Mouse (Mus musculus): ENCODE results near the gene Pgam1. TPM values are rescaled to one million over a fixed set of nuclear protein-coding genes. Genes with fewer than 3 reads are reported as not detected.
"Not testable (repeated sequence)": the region's sequence is repeated elsewhere in the genome, so short reads cannot be mapped to it uniquely, and the experiment has no call there.

Pgam1 gene
- polyA plus RNA-seq (2015; fragmentation: Nextera tagmentation; extraction: Ambion mirVana) = 688 and 748 TPM in 2 replicates

GRCm38 (mm10) chr19:41911178-41912073 lies at the start of gene Pgam1:
TSS of gene Pgam1 (plus strand) at chr19:41911923.
- no peaks in the 10 kb centered on the region for H3K9me3 ChIP-seq (replicated peaks)
- whole genome bisulfite sequencing = 4% methylated on average over 53 of the region's 54 CpGs
- H3K4me3 ChIP-seq (replicated peaks) = peak within 1 kb of the TSS; percentile 98
- no peaks in the 10 kb centered on the region for H3K27me3 ChIP-seq
- H3K4me1 ChIP-seq = peaks cover 32% of the 10 kb centered on the region
- H3K27ac ChIP-seq = peak within 1 kb of the TSS; percentile 94
- ATAC-seq (replicated peaks; ENCODE audit: low FRiP score) = peak; percentile 95
- peak within 1 kb of the TSS; percentile 93 for H3K9ac ChIP-seq
- peak within 1 kb of the TSS; percentile 86 for H3K4me2 ChIP-seq
- H3K36me3 ChIP-seq = peaks cover 27% of the 10 kb centered on the region

GRCm38 (mm10) chr19:41866707-41867106 lies 45.0 kb upstream of the Pgam1 start:
- WGBS = 86% methylated on average over 8 of the region's 8 CpGs
- Histone ChIP-seq H3K36me3 (peaks cover 87% of the 10 kb centered on the region), H3K27me3 (no peaks in the 10 kb centered on the region), H3K4me1 (no peaks in the 10 kb centered on the region), H3K4me2 (no peak overlapping the region), H3K4me3 (replicated peaks) (no peak overlapping the region), H3K9ac (no peak overlapping the region), H3K27ac (no peak overlapping the region), H3K9me3 (replicated peaks) (no peaks in the 10 kb centered on the region)
- no peak for ATAC-seq (replicated peaks; ENCODE audit: low FRiP score)

GRCm38 (mm10) chr19:41869296-41869695 lies 42.4 kb upstream of the Pgam1 start:
- WGBS = 96% methylated on average over 5 of the region's 5 CpGs
- H3K4me3 ChIP-seq (replicated peaks) = no peak overlapping the region
- H3K36me3 ChIP-seq = peaks cover 92% of the 10 kb centered on the region
- no peaks in the 10 kb centered on the region for H3K4me1 ChIP-seq
- ATAC-seq (replicated peaks; ENCODE audit: low FRiP score) = no peak
- no peak overlapping the region for H3K9ac ChIP-seq
- no peaks in the 10 kb centered on the region for H3K9me3 ChIP-seq (replicated peaks)
- H3K4me2 ChIP-seq = no peak overlapping the region
- no peak overlapping the region for H3K27ac ChIP-seq
- H3K27me3 ChIP-seq = no peaks in the 10 kb centered on the region

GRCm38 (mm10) chr19:41869946-41870345 lies 41.8 kb upstream of the Pgam1 start:
- peaks cover 96% of the 10 kb centered on the region for H3K36me3 ChIP-seq
- not testable (repeated sequence) for H3K4me3 ChIP-seq (replicated peaks); H3K4me1 ChIP-seq; H3K27ac ChIP-seq; H3K4me2 ChIP-seq; H3K27me3 ChIP-seq; H3K9me3 ChIP-seq (replicated peaks); H3K9ac ChIP-seq; ATAC-seq (replicated peaks; ENCODE audit: low FRiP score)
- 80% methylated on average over 5 of the region's 5 CpGs for WGBS

GRCm38 (mm10) chr19:41872285-41872684 lies 39.4 kb upstream of the Pgam1 start:
- Histone ChIP-seq H3K9me3 (replicated peaks) (no peaks in the 10 kb centered on the region), H3K27ac (no peak overlapping the region), H3K9ac (no peak overlapping the region), H3K4me2 (no peak overlapping the region), H3K4me1 (no peaks in the 10 kb centered on the region), H3K36me3 (peaks cover 96% of the 10 kb centered on the region), H3K27me3 (no peaks in the 10 kb centered on the region), H3K4me3 (replicated peaks) (no peak overlapping the region)
- 94% methylated on average over 2 of the region's 2 CpGs for WGBS
- ATAC-seq (replicated peaks; ENCODE audit: low FRiP score) = no peak

- peaks cover 86% of the 10 kb centered on the region for H3K36me3 ChIP-seq
Observed at GRCm38 (mm10) chr19:41874356-41874755, 37.4 kb upstream of the Pgam1 start.

GRCm38 (mm10) chr19:41881842-41882241 lies 29.9 kb upstream of the Pgam1 start:
- no peak for ATAC-seq (replicated peaks; ENCODE audit: low FRiP score)
- WGBS = 99% methylated on average over 4 of the region's 4 CpGs
- H3K36me3 ChIP-seq = peaks cover 86% of the 10 kb centered on the region

More at GRCm38 (mm10) chr19:41874356-41874755, 37.4 kb upstream of the Pgam1 start:
- ATAC-seq (replicated peaks; ENCODE audit: low FRiP score) = no peak
- no peaks in the 10 kb centered on the region for H3K4me1 ChIP-seq
- H3K27me3 ChIP-seq = no peaks in the 10 kb centered on the region
- no peak overlapping the region for H3K4me2 ChIP-seq
- no peak overlapping the region for H3K4me3 ChIP-seq (replicated peaks)
- WGBS = 95% methylated on average over 14 of the region's 14 CpGs
- no peak overlapping the region for H3K9ac ChIP-seq
- H3K9me3 ChIP-seq (replicated peaks) = no peaks in the 10 kb centered on the region
- no peak overlapping the region for H3K27ac ChIP-seq

GRCm38 (mm10) chr19:41883882-41884281 lies 27.8 kb upstream of the Pgam1 start:
- no peak for ATAC-seq (replicated peaks; ENCODE audit: low FRiP score)
- 94% methylated on average over 9 of the region's 9 CpGs for WGBS
- Histone ChIP-seq H3K4me3 (replicated peaks) (no peak overlapping the region), H3K4me2 (no peak overlapping the region), H3K9ac (no peak overlapping the region), H3K27ac (no peak overlapping the region), H3K4me1 (no peaks in the 10 kb centered on the region), H3K36me3 (peaks cover 94% of the 10 kb centered on the region), H3K27me3 (no peaks in the 10 kb centered on the region), H3K9me3 (replicated peaks) (no peaks in the 10 kb centered on the region)

More at GRCm38 (mm10) chr19:41881842-41882241, 29.9 kb upstream of the Pgam1 start:
- Histone ChIP-seq H3K4me3 (replicated peaks) (no peak overlapping the region), H3K9me3 (replicated peaks) (no peaks in the 10 kb centered on the region), H3K27me3 (no peaks in the 10 kb centered on the region), H3K27ac (no peak overlapping the region), H3K4me1 (no peaks in the 10 kb centered on the region), H3K4me2 (no peak overlapping the region), H3K9ac (no peak overlapping the region)

- H3K4me1 ChIP-seq = no peaks in the 10 kb centered on the region
- H3K36me3 ChIP-seq = peaks cover 89% of the 10 kb centered on the region
- no peak overlapping the region for H3K4me2 ChIP-seq
- H3K9ac ChIP-seq = no peak overlapping the region
- no peak for ATAC-seq (replicated peaks; ENCODE audit: low FRiP score)
- H3K27me3 ChIP-seq = no peaks in the 10 kb centered on the region
- H3K9me3 ChIP-seq (replicated peaks) = no peaks in the 10 kb centered on the region
- H3K27ac ChIP-seq = no peak overlapping the region
- H3K4me3 ChIP-seq (replicated peaks) = no peak overlapping the region
Observed at GRCm38 (mm10) chr19:41888191-41888590, 23.5 kb upstream of the Pgam1 start.

- 44% methylated on average over 7 of the region's 7 CpGs for WGBS
- Histone ChIP-seq H3K27ac (no peak overlapping the region), H3K9ac (peak overlapping the region; percentile 52), H3K4me1 (peaks cover 16% of the 10 kb centered on the region), H3K9me3 (replicated peaks) (no peaks in the 10 kb centered on the region), H3K4me3 (replicated peaks) (peak overlapping the region; percentile 96), H3K27me3 (no peaks in the 10 kb centered on the region), H3K36me3 (peaks cover 23% of the 10 kb centered on the region), H3K4me2 (peak overlapping the region; percentile 83)
- ATAC-seq (replicated peaks; ENCODE audit: low FRiP score) = no peak
Observed at GRCm38 (mm10) chr19:41894959-41895358, 16.8 kb upstream of the Pgam1 start.

- no peaks in the 10 kb centered on the region for H3K9me3 ChIP-seq (replicated peaks)
- no peaks in the 10 kb centered on the region for H3K27me3 ChIP-seq
- peaks cover 16% of the 10 kb centered on the region for H3K4me1 ChIP-seq
- ATAC-seq (replicated peaks; ENCODE audit: low FRiP score) = peak; percentile 94
- H3K36me3 ChIP-seq = peaks cover 15% of the 10 kb centered on the region
- H3K9ac ChIP-seq = peak within 1 kb of the TSS; percentile 52
- H3K4me3 ChIP-seq (replicated peaks) = peak within 1 kb of the TSS; percentile 96
- 0 out of 2 replicates have a peak within 1 kb of the TSS, but pooled peaks have one; percentile 3 for H3K27ac ChIP-seq
- WGBS = 1% methylated on average over 46 of the region's 46 CpGs
- H3K4me2 ChIP-seq = peak within 1 kb of the TSS; percentile 83
Observed at GRCm38 (mm10) chr19:41895460-41896318, 16.0 kb upstream of the Pgam1 start, which contains the start of gene Rrp12. TSS of gene Rrp12 (minus strand) at chr19:41896173.

- H3K9me3 ChIP-seq (replicated peaks) = no peaks in the 10 kb centered on the region
- H3K4me3 ChIP-seq (replicated peaks) = peak overlapping the region; percentile 96
- WGBS = 17% methylated on average over 18 of the region's 18 CpGs
- ATAC-seq (replicated peaks; ENCODE audit: low FRiP score) = peak; percentile 23; the same call in 1 of the 2 replicates
- peaks cover 16% of the 10 kb centered on the region for H3K4me1 ChIP-seq
- no peaks in the 10 kb centered on the region for H3K27me3 ChIP-seq
- peaks cover 9% of the 10 kb centered on the region for H3K36me3 ChIP-seq
- no peak overlapping the region for H3K27ac ChIP-seq
- H3K9ac ChIP-seq = peak overlapping the region; percentile 52
- H3K4me2 ChIP-seq = peak overlapping the region; percentile 83
Observed at GRCm38 (mm10) chr19:41896319-41896711, 15.4 kb upstream of the Pgam1 start.

Data from kidney, embryonic 15.5 days (tissue).